Mouse (Mus musculus) liver, adult 2 months (tissue): ENCODE measurements around the gene 2900092C05Rik. TPM values are rescaled to one million over a fixed set of nuclear protein-coding genes. Genes with fewer than 3 reads are reported as not detected.

ENCODE experiments used
- DNase-seq: peaks from one replicate; pipeline ENCODE4 v3.0.0-alpha.2; 2011; ENCODE audit warnings: low read depth, low spot score; ENCODE audit errors: extremely low read depth
- H3K27ac ChIP-seq: fragments of 200-500 bp; replicated peaks from 2 replicates; pipeline ENCODE4 v1.5.1; 2012; ENCODE audit warnings: low read depth, mild to moderate bottlenecking, control low read depth, inconsistent platforms, low read length; ENCODE audit not compliant: insufficient read depth
- H3K27me3 ChIP-seq: fragments of 200-500 bp; 2 replicates; pipeline ENCODE4 v1.6.1; 2012; ENCODE audit warnings: mild to moderate bottlenecking, moderate library complexity, low read length, inconsistent platforms; ENCODE audit not compliant: control insufficient read depth, insufficient read depth
- H3K36me3 ChIP-seq: fragments of 200-500 bp; 2 replicates; pipeline ENCODE4 v1.6.1; 2012; ENCODE audit warnings: low read length, inconsistent platforms; ENCODE audit not compliant: control insufficient read depth, insufficient read depth
- H3K4me1 ChIP-seq: fragments of 200-500 bp; 2 replicates; pipeline ENCODE4 v1.6.1; 2011; ENCODE audit warnings: low read length; ENCODE audit not compliant: control insufficient read depth, insufficient read depth
- H3K4me3 ChIP-seq: fragments of 200-500 bp; 2 replicates; pipeline ENCODE4 v1.5.1; 2011; ENCODE audit warnings: low read depth, mild to moderate bottlenecking, control low read depth, low read length, moderate library complexity; ENCODE audit not compliant: insufficient read depth
- H3K79me2 ChIP-seq: fragments of 200-500 bp; 2 replicates; pipeline ENCODE4 v1.6.1; 2012; ENCODE audit warnings: inconsistent platforms, mild to moderate bottlenecking, low read length, moderate library complexity; ENCODE audit not compliant: control insufficient read depth, insufficient read depth
- H3K9ac ChIP-seq: fragments of 200-500 bp; 2 replicates; pipeline ENCODE4 v1.6.1; 2012; ENCODE audit warnings: low read depth, mild to moderate bottlenecking, control low read depth, inconsistent platforms, low read length
- CTCF ChIP-seq: fragments of 200-500 bp; IDR thresholded peaks from 2 replicates; pipeline ENCODE4 v1.5.1; 2011; ENCODE audit warnings: low read depth, low read length, control low read depth
- POLR2A ChIP-seq: fragments of 200-500 bp; IDR thresholded peaks from 2 replicates; pipeline ENCODE4 v1.6.1; 2011; ENCODE audit warnings: low read length, control low read depth; ENCODE audit not compliant: insufficient read depth; ENCODE audit errors: extremely low read depth
- WGBS: fragments of 180-500 bp; shearing (Covaris S2); methylation state at CpG from one replicate; pipeline ENCODE4 v1.1.7; 2018; 5-methylcytosine and 5-hydroxymethylcytosine counted together
- polyA plus RNA-seq: library from polyadenylated mRNA; depleted of rRNA; stranded (reverse); fragments of >200 nt; gene quantifications from 2 replicates; pipeline ENCODE4 v1.2.3, GENCODE M21; 2012; rRNA removed
- total RNA-seq: library from RNA; depleted of rRNA; stranded (reverse); fragments of >200 nt; gene quantifications from 2 replicates; pipeline ENCODE4 v1.2.3, GENCODE M21; 2014; rRNA removed

2900092C05Rik gene
- total and polyA plus RNA-seq, 2 experiments = not detected

- H3K27ac ChIP-seq = no peak overlapping the region
- peaks cover 82% of the 10 kb centered on the region for H3K36me3 ChIP-seq
Measured at GRCm38 (mm10) chr7:12486691-12487090, 25.6 kb upstream of the 2900092C05Rik start.

GRCm38 (mm10) chr7:12510913-12511312 lies 1.4 kb upstream of the 2900092C05Rik start:
- TF ChIP-seq POLR2A (no peak), CTCF (no peak)
- DNase-seq = no peak
- Histone ChIP-seq H3K9ac (no peak overlapping the region), H3K27ac (no peak overlapping the region), H3K27me3 (no peaks in the 10 kb centered on the region), H3K36me3 (no peaks in the 10 kb centered on the region), H3K4me1 (no peaks in the 10 kb centered on the region), H3K79me2 (no peaks in the 10 kb centered on the region), H3K4me3 (no peak overlapping the region)
- 55% methylated on average over 1 of the region's 1 CpGs for WGBS

More at GRCm38 (mm10) chr7:12486691-12487090, 25.6 kb upstream of the 2900092C05Rik start:
- H3K4me1 ChIP-seq = no peaks in the 10 kb centered on the region
- TF ChIP-seq POLR2A (no peak), CTCF (no peak)
- no peaks in the 10 kb centered on the region for H3K79me2 ChIP-seq
- no peaks in the 10 kb centered on the region for H3K27me3 ChIP-seq
- DNase-seq = no peak
- no peak overlapping the region for H3K9ac ChIP-seq
- H3K4me3 ChIP-seq = no peak overlapping the region

Other genes with a start within 250 kb of the 2900092C05Rik start
- gene Vmn1r81, start 244.2 kb upstream of the 2900092C05Rik start, total RNA-seq = not detected in 2 replicates
- not detected in 2 replicates for gene Vmn1r81, start 244.2 kb upstream of the 2900092C05Rik start, polyA plus RNA-seq
- not detected in 2 replicates for gene Vmn1r82, start 212.1 kb upstream of the 2900092C05Rik start, total RNA-seq
- gene Vmn1r82, start 212.1 kb upstream of the 2900092C05Rik start, polyA plus RNA-seq = not detected in 2 replicates
- gene Vmn1r83, start 183.0 kb upstream of the 2900092C05Rik start, total RNA-seq = not detected in 2 replicates
- not detected in 2 replicates for gene Vmn1r83, start 183.0 kb upstream of the 2900092C05Rik start, polyA plus RNA-seq
- not detected in 2 replicates for gene Vmn1r84, start 143.2 kb upstream of the 2900092C05Rik start, total RNA-seq
- not detected in 2 replicates for gene Vmn1r84, start 143.2 kb upstream of the 2900092C05Rik start, polyA plus RNA-seq
- gene Zfp551, start 89.8 kb upstream of the 2900092C05Rik start, total RNA-seq = 1.8 and 2.0 TPM in 2 replicates
- 0.37 and 0.39 TPM in 2 replicates for gene Zfp551, start 89.8 kb upstream of the 2900092C05Rik start, polyA plus RNA-seq
- gene Zfp606, start 34.2 kb upstream of the 2900092C05Rik start, total RNA-seq = 4.4 and 5.7 TPM in 2 replicates
- 1.3 and 1.6 TPM in 2 replicates for gene Zfp606, start 34.2 kb upstream of the 2900092C05Rik start, polyA plus RNA-seq
- gene Vmn2r53, start 96.3 kb downstream of the 2900092C05Rik start, total RNA-seq = not detected in 2 replicates
- gene Vmn2r53, start 96.3 kb downstream of the 2900092C05Rik start, polyA plus RNA-seq = not detected in 2 replicates
- not detected in 2 replicates for gene Vmn2r54, start 127.8 kb downstream of the 2900092C05Rik start, total RNA-seq
- gene Vmn2r54, start 127.8 kb downstream of the 2900092C05Rik start, polyA plus RNA-seq = not detected in 2 replicates
- gene Vmn2r55, start 172.5 kb downstream of the 2900092C05Rik start, total RNA-seq = not detected in 2 replicates
- not detected in 2 replicates for gene Vmn2r55, start 172.5 kb downstream of the 2900092C05Rik start, polyA plus RNA-seq
- gene Vmn2r56, start 222.5 kb downstream of the 2900092C05Rik start, total RNA-seq = not detected in 2 replicates
- not detected in 2 replicates for gene Vmn2r56, start 222.5 kb downstream of the 2900092C05Rik start, polyA plus RNA-seq